Mouse (Mus musculus): Measurements from ENCODE around the gene Dynlt1c. TPM values are rescaled to one million over a fixed set of nuclear protein-coding genes. Genes with fewer than 3 reads are reported as not detected.
"Not testable (repeated sequence)": the region's sequence is repeated elsewhere in the genome, so short reads cannot be mapped to it uniquely, and the experiment has no call there.

The Dynlt1c gene
- polyA plus RNA-seq, 2 experiments = 29.3 to 50.2 TPM

GRCm38 (mm10) chr17:6575376-6575775 is 26.1 kb upstream of the Dynlt1c start:
- H3K36me3 ChIP-seq (ENCODE audit: control insufficient read depth, insufficient read depth, low read length); H3K9ac ChIP-seq (ENCODE audit: low read depth, low read length, severe bottlenecking); H3K4me3 ChIP-seq (replicated peaks; ENCODE audit: low read length); H3K9me3 ChIP-seq (ENCODE audit: control insufficient read depth, low read length); H3K4me2 ChIP-seq (replicated peaks; ENCODE audit: low read depth, low read length, severe bottlenecking); ATAC-seq (ENCODE audit: low FRiP score, low read depth); DNase-seq (ENCODE audit: low spot score); H3K27ac ChIP-seq (replicated peaks; ENCODE audit: low read depth, low read length); H3K27me3 ChIP-seq (ENCODE audit: control insufficient read depth, insufficient read depth, low read length); H3K4me1 ChIP-seq (ENCODE audit: control insufficient read depth, insufficient read depth, low read length): not testable (repeated sequence)
- WGBS = 88% methylated on average over 8 of the region's 8 CpGs

GRCm38 (mm10) chr17:6588672-6589071 is 12.8 kb upstream of the Dynlt1c start:
- H3K27me3 ChIP-seq (ENCODE audit: control insufficient read depth, insufficient read depth, low read length); H3K4me1 ChIP-seq (ENCODE audit: control insufficient read depth, insufficient read depth, low read length); H3K9me3 ChIP-seq (ENCODE audit: control insufficient read depth, low read length); H3K36me3 ChIP-seq (ENCODE audit: control insufficient read depth, insufficient read depth, low read length); H3K4me2 ChIP-seq (replicated peaks; ENCODE audit: low read depth, low read length, severe bottlenecking); ATAC-seq (ENCODE audit: low FRiP score, low read depth); DNase-seq (ENCODE audit: low spot score); H3K4me3 ChIP-seq (replicated peaks; ENCODE audit: low read length); H3K9ac ChIP-seq (ENCODE audit: low read depth, low read length, severe bottlenecking); H3K27ac ChIP-seq (replicated peaks; ENCODE audit: low read depth, low read length): not testable (repeated sequence)
- no CpG with 5 or more reads among the region's 6 CpGs for WGBS

- not testable (repeated sequence) for H3K9me3 ChIP-seq (ENCODE audit: control insufficient read depth, low read length); H3K4me3 ChIP-seq (replicated peaks; ENCODE audit: low read length); H3K4me1 ChIP-seq (ENCODE audit: control insufficient read depth, insufficient read depth, low read length); ATAC-seq (ENCODE audit: low FRiP score, low read depth); H3K27me3 ChIP-seq (ENCODE audit: control insufficient read depth, insufficient read depth, low read length); H3K9ac ChIP-seq (ENCODE audit: low read depth, low read length, severe bottlenecking); DNase-seq (ENCODE audit: low spot score); H3K27ac ChIP-seq (replicated peaks; ENCODE audit: low read depth, low read length); H3K4me2 ChIP-seq (replicated peaks; ENCODE audit: low read depth, low read length, severe bottlenecking); H3K36me3 ChIP-seq (ENCODE audit: control insufficient read depth, insufficient read depth, low read length)
- 90% methylated on average over 2 of the region's 3 CpGs for WGBS
These were observed 9.4 kb upstream of the Dynlt1c start for GRCm38 (mm10) chr17:6592109-6592508.

- not testable (repeated sequence) for DNase-seq (ENCODE audit: low spot score); H3K4me2 ChIP-seq (replicated peaks; ENCODE audit: low read depth, low read length, severe bottlenecking); H3K36me3 ChIP-seq (ENCODE audit: control insufficient read depth, insufficient read depth, low read length); H3K9ac ChIP-seq (ENCODE audit: low read depth, low read length, severe bottlenecking); H3K9me3 ChIP-seq (ENCODE audit: control insufficient read depth, low read length); H3K27ac ChIP-seq (replicated peaks; ENCODE audit: low read depth, low read length); ATAC-seq (ENCODE audit: low FRiP score, low read depth); H3K27me3 ChIP-seq (ENCODE audit: control insufficient read depth, insufficient read depth, low read length); H3K4me1 ChIP-seq (ENCODE audit: control insufficient read depth, insufficient read depth, low read length); H3K4me3 ChIP-seq (replicated peaks; ENCODE audit: low read length)
- WGBS = 66% methylated on average over 3 of the region's 3 CpGs
These were observed 7.6 kb upstream of the Dynlt1c start for GRCm38 (mm10) chr17:6593896-6594295.

- H3K4me3 ChIP-seq (replicated peaks; ENCODE audit: low read length); DNase-seq (ENCODE audit: low spot score); H3K27me3 ChIP-seq (ENCODE audit: control insufficient read depth, insufficient read depth, low read length); H3K4me2 ChIP-seq (replicated peaks; ENCODE audit: low read depth, low read length, severe bottlenecking); H3K4me1 ChIP-seq (ENCODE audit: control insufficient read depth, insufficient read depth, low read length); ATAC-seq (ENCODE audit: low FRiP score, low read depth); H3K36me3 ChIP-seq (ENCODE audit: control insufficient read depth, insufficient read depth, low read length); H3K27ac ChIP-seq (replicated peaks; ENCODE audit: low read depth, low read length); H3K9me3 ChIP-seq (ENCODE audit: control insufficient read depth, low read length); H3K9ac ChIP-seq (ENCODE audit: low read depth, low read length, severe bottlenecking): not testable (repeated sequence)
- WGBS = 22% methylated on average over 7 of the region's 15 CpGs
These were observed 5.5 kb upstream of the Dynlt1c start for GRCm38 (mm10) chr17:6595776-6596497.

GRCm38 (mm10) chr17:6598356-6598755 is 3.1 kb upstream of the Dynlt1c start:
- H3K4me2 ChIP-seq (replicated peaks; ENCODE audit: low read depth, low read length, severe bottlenecking); H3K27ac ChIP-seq (replicated peaks; ENCODE audit: low read depth, low read length); H3K27me3 ChIP-seq (ENCODE audit: control insufficient read depth, insufficient read depth, low read length); H3K36me3 ChIP-seq (ENCODE audit: control insufficient read depth, insufficient read depth, low read length); ATAC-seq (ENCODE audit: low FRiP score, low read depth); H3K9me3 ChIP-seq (ENCODE audit: control insufficient read depth, low read length); H3K4me3 ChIP-seq (replicated peaks; ENCODE audit: low read length); H3K4me1 ChIP-seq (ENCODE audit: control insufficient read depth, insufficient read depth, low read length); DNase-seq (ENCODE audit: low spot score); H3K9ac ChIP-seq (ENCODE audit: low read depth, low read length, severe bottlenecking): not testable (repeated sequence)
- WGBS = 92% methylated on average over 7 of the region's 7 CpGs

GRCm38 (mm10) chr17:6600216-6600911 is 1.1 kb upstream of the Dynlt1c start:
- not testable (repeated sequence) for ATAC-seq (ENCODE audit: low FRiP score, low read depth); H3K27me3 ChIP-seq (ENCODE audit: control insufficient read depth, insufficient read depth, low read length); H3K4me3 ChIP-seq (replicated peaks; ENCODE audit: low read length); H3K9ac ChIP-seq (ENCODE audit: low read depth, low read length, severe bottlenecking); DNase-seq (ENCODE audit: low spot score); H3K4me2 ChIP-seq (replicated peaks; ENCODE audit: low read depth, low read length, severe bottlenecking); H3K36me3 ChIP-seq (ENCODE audit: control insufficient read depth, insufficient read depth, low read length); H3K27ac ChIP-seq (replicated peaks; ENCODE audit: low read depth, low read length); H3K4me1 ChIP-seq (ENCODE audit: control insufficient read depth, insufficient read depth, low read length); H3K9me3 ChIP-seq (ENCODE audit: control insufficient read depth, low read length)
- WGBS = 89% methylated on average over 5 of the region's 8 CpGs

- not testable (repeated sequence) for H3K4me3 ChIP-seq (replicated peaks; ENCODE audit: low read length); H3K27me3 ChIP-seq (ENCODE audit: control insufficient read depth, insufficient read depth, low read length); ATAC-seq (ENCODE audit: low FRiP score, low read depth); H3K9ac ChIP-seq (ENCODE audit: low read depth, low read length, severe bottlenecking); H3K4me2 ChIP-seq (replicated peaks; ENCODE audit: low read depth, low read length, severe bottlenecking); H3K9me3 ChIP-seq (ENCODE audit: control insufficient read depth, low read length); H3K36me3 ChIP-seq (ENCODE audit: control insufficient read depth, insufficient read depth, low read length); H3K4me1 ChIP-seq (ENCODE audit: control insufficient read depth, insufficient read depth, low read length); H3K27ac ChIP-seq (replicated peaks; ENCODE audit: low read depth, low read length); DNase-seq (ENCODE audit: low spot score)
- WGBS = 18% methylated on average over 2 of the region's 4 CpGs
These were observed 734 bp downstream of the Dynlt1c start for GRCm38 (mm10) chr17:6602205-6602604.
